Mouse (Mus musculus) layer of hippocampus, adult 9-10 months (tissue): Measurements from ENCODE around the gene Tas2r120.
"Not testable (repeated sequence)": the region's sequence is repeated elsewhere in the genome, so short reads cannot be mapped to it uniquely, and the experiment has no call there.

Experiments
- DNase-seq: peaks from one replicate; pipeline ENCODE4 v3.0.0; 2022; ENCODE audit warnings: low spot score

The Tas2r120 gene

DNA sequence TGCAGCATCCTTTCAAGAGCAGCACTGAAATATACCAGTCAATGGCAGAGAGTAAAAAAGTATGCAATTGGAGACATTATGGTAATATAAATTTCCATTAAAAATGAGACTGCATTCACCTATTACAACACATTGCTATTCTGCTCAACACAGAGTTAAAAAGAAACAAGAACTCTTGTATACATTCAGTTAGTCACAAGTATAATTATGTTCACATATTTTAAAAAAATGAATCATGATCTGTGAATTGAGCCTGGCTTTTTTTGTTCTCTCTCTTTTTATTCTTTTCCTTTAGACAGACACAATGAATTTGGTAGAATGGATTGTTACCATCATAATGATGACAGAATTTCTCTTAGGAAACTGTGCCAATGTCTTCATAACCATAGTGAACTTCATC lies at the start of gene Tas2r120:
TSS of gene Tas2r120 (plus strand) at position 301 of the 400 bp plus-strand sequence.
- DNase-seq = no peak

GRCm38 (mm10) chr6:132649399-132649798 lies 7.4 kb upstream of the Tas2r120 start:
- no peak for DNase-seq

DNA sequence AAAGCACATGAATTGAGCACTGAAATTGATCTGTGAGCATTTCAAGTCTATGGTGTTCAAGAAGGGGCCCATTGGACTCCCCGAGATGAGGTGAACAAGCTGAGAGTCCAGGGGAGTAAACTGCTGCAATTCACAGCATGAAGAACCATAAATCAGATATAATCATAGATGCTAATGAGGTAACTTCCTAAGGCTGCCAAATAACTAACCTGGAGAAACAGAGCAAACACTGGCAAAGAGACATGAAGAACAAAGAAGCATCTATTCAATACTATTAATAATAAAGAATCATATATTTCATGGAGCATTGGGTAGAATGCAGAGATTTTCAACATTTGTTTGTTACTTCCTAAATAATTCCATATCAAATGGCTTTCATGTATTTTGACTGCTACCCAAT lies 5.3 kb upstream of the Tas2r120 start, which contains the start of gene A630073D07Rik:
TSS of gene A630073D07Rik (minus strand) at position 101 of the 400 bp plus-strand sequence.
- DNase-seq = no peak

- not testable (repeated sequence) for DNase-seq
Observed at GRCm38 (mm10) chr6:132691596-132691995, 34.8 kb downstream of the Tas2r120 start.

DNA sequence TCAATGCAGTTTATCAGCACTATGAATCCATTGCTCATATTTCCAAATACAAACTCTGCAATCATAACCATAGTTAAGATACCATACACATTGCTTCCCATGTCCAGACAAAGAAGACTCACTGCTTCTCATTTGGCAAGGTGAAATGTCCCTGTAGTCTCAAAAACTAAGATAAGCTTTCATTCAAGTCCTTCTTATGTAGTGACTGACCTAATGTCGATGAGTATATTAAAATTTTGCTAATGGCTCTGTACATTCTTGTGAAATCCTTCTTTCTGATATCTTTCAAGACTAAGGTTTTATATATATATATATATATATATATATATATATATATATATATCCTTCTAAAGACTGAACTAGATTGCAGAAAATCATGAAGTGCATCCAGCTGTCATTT lies 44.2 kb downstream of the Tas2r120 start, which contains the start of gene Tas2r121:
TSS of gene Tas2r121 (minus strand) at position 101 of the 400 bp plus-strand sequence.
- DNase-seq = no peak
